Mouse (Mus musculus) neural tube, embryonic 10.5 days (tissue): ENCODE measurements at regions not wholly inside any gene's neighbourhood (a gene's known extent, or its start where the extent isn't known, plus 50 kb on each side); places are given as distances from the start of the nearest gene placed in this dataset.
"Not testable (repeated sequence)": the region's sequence is repeated elsewhere in the genome, so short reads cannot be mapped to it uniquely, and the experiment has no call there.

Experiments
- DNase-seq: peaks from one replicate; pipeline ENCODE4 v3.0.0-alpha.2; 2017; ENCODE audit warnings: low spot score; ENCODE audit errors: extremely low spot score

DNA sequence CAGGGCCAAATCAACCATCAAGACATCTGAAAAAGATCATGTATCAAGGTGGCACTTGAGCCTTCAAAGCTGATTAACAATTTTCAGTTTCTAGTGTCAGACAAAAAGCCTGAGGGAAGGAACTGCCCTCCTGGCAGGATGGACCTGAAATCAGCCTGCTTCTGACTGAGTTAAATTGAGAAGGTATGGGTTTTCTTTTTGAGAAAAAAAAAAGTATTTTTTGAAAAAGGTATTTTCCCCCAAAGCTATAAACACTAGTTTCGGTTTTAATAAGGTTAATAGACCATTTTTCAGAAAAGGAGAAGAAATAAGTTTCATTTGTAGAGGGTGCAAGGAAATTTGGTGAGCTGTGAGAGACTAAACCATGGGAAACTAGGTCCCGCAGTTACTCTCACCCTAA, 124.6 kb upstream of the Mrpl21 start:
- DNase-seq, result not testable (repeated sequence)

DNA sequence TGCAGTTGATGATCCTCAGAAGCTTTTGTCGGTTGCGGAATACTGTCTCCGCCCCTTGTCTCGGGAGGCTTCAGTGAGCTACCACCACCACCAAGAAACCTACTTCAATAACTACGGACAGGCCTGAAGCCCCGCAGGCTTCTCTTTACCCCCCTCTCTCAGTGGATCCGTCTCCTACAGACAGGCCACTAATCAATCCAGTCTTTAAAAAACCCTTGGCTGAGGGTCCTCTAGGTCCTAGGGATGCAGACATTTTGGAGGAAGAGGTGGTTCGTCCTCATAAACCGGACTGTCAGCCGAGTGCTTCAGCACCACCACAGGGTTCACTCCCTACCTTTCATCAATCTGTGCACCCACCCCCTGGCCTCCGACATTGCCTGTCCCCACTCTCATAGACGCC, 123.4 kb upstream of the Mrpl21 start:
- no peak for DNase-seq

DNA sequence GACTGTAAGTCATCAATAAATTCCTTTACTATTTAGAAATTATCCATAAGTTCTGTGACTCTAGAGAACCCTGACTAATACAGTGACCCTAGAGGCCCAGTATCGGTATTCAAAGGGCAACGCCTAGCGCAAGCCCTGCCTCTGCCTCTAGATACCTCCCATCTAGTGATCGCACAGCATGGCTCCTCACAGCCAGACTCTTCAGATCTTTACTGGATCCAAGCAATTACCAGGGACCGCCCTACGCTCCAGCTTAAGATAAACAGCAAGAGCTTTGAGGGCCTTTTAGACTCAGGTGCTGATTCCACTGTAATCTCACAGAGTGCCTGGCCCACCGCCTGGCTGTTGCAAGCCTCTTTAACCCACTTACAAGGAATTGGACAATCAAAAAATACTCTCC, 115.0 kb upstream of the Mrpl21 start:
- no peak for DNase-seq

DNA sequence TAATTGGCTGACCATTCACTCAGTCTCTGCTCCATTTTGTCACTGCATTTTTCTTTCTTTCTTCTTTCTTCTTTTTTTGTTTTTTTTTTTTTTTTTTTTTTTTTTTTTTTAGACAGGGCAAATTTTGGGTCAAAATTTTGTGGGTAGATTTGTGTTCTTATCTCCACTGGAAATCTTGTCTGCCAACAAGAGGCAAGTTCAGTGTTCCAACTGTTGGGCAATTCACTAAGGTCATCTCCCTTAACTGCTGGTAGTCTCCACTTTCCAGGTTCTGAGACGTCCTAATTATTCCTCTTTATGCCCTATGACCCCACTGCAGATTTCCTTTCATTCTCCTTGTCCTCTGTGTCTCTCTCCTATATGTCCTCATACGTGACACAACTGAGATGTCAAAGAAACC, 100.1 kb upstream of the Mrpl21 start:
- DNase-seq, result no peak

DNA sequence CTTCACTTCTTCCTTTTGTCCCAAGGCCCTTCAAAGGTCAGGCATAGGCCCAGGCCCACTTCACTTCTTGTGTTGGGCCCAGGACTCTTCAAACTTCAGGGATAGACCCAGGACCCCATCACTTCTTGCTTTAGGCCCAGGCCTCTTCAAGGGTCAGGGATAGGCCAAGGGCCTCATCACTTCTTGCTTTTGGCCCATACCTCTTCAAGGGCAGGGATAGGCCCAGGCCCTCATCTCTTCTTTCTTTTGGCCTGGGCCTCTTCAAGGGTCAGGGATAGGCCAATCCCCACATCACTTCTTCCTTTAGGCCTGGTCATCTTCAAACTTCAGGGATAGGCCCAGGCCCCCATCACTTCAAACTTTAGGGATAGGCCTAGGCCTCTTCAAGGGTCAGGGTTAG, 90.1 kb upstream of the Mrpl21 start:
- DNase-seq, result no peak

DNA sequence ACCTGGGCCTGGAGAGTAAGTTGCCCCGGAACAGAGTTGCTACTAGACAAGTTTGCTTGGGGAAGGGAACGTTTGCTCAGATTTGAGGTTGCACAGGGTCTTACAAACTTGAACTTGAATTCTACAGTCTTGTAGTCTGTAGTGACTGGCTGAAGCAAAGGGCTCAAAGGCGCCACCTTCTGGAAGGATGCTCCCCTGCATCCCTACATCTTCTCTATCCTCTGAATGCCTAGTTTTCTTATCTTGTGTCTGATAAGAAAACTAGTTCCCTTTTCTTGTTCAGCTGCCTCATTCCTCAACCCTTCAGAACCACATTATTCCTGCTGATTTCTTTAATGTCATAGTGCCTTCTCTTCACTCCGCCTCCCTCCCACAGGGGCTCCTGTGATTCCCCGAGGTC, 78.2 kb upstream of the Mrpl21 start:
- DNase-seq, result not testable (repeated sequence)

DNA sequence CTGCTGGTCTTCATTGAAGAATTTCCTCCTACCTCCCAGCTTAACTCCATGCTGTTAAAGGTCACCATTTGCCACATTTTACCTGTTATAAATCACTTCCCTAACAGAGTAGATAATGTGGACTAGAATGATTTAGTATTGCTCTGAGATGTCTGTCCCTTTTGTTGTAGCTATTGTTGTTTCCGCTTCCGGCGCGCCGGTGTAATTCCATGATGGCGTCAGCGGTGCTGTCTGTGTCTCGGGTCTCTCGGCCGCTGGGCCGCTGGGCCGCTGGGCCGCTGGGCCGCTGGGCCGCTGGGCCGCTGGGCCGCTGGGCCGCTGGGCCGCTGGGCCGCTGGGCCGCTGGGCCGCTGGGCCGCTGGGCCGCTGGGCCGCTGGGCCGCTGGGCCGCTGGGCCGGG, 77.3 kb upstream of the Mrpl21 start:
- DNase-seq, result not testable (repeated sequence)

DNA sequence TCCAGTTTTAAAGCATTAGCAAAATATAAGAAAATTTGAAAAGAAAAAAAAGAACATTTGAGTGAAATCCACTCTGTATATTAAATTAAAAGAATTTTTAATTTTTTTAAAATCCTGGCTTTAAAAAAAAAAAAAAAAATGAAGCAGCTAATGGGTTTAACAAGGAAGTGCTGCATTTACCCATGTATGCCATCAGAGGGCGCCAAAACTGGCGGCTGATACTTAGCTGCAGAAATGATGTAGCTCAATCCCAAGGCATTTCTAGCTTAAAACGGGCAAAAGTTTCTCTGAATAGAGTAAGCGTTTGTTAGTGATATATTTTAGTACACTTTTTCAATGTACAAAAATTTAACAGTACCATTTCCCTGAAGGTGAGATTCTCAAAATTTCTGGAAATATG, 74.4 kb upstream of the Mrpl21 start:
- DNase-seq, result peak; percentile 14
